Mouse (Mus musculus) hindbrain, embryonic 14.5 days (tissue): ENCODE data around the gene Bloc1s3. TPM values are rescaled to one million over a fixed set of nuclear protein-coding genes. Genes with fewer than 3 reads are reported as not detected.

ENCODE experiments used
- ATAC-seq: fragments of 200-750 bp; cut with Nextera tagmentation; 2 replicates; pipeline ENCODE4 v1.8.0; 2017; ENCODE audit warnings: moderate number of reproducible peaks, mild to moderate bottlenecking, moderate TSS enrichment, moderate library complexity; ENCODE audit not compliant: low FRiP score
- DNase-seq: peaks from one replicate; pipeline ENCODE4 v3.0.0-alpha.2; 2015; ENCODE audit warnings: low spot score
- H3K27ac ChIP-seq: fragments of 300-500 bp; sonication (generic); 2 replicates; pipeline ENCODE4 v1.5.1; 2014; ENCODE audit warnings: mild to moderate bottlenecking, moderate library complexity
- H3K27me3 ChIP-seq: fragments of 300-500 bp; sonication (generic); 2 replicates; pipeline ENCODE4 v1.6.1; 2014; ENCODE audit warnings: mild to moderate bottlenecking, low read length, mixed read lengths; ENCODE audit not compliant: control insufficient read depth, insufficient read depth
- H3K36me3 ChIP-seq: fragments of 300-500 bp; sonication (generic); replicated peaks from 2 replicates; pipeline ENCODE4 v1.6.1; 2014; ENCODE audit not compliant: control insufficient read depth, insufficient read depth
- H3K4me1 ChIP-seq: fragments of 300-500 bp; sonication (generic); replicated peaks from 2 replicates; pipeline ENCODE4 v1.6.1; 2014; ENCODE audit warnings: antibody characterized with exemption, low read length, mixed read lengths; ENCODE audit not compliant: control insufficient read depth, insufficient read depth
- H3K4me2 ChIP-seq: fragments of 300-500 bp; sonication (generic); replicated peaks from 2 replicates; pipeline ENCODE4 v1.6.1; 2014; ENCODE audit warnings: mild to moderate bottlenecking, moderate library complexity
- H3K4me3 ChIP-seq: fragments of 300-500 bp; sonication (generic); replicated peaks from 2 replicates; pipeline ENCODE4 v1.5.1; 2014; ENCODE audit warnings: mild to moderate bottlenecking, low read length
- H3K9ac ChIP-seq: fragments of 300-500 bp; sonication (generic); 2 replicates; pipeline ENCODE4 v1.6.1; 2014
- H3K9me3 ChIP-seq: fragments of 300-500 bp; sonication (generic); 2 replicates; pipeline ENCODE4 v1.6.1; 2016; ENCODE audit warnings: low read length; ENCODE audit not compliant: control insufficient read depth
- WGBS: fragments of 180-500 bp; shearing (Covaris S2); extraction: QIAGEN DNeasy Blood & Tissue Kit; methylation state at CpG from one replicate; pipeline ENCODE4 v1.1.7; 2014; 5-methylcytosine and 5-hydroxymethylcytosine counted together
- polyA plus RNA-seq: library from polyadenylated mRNA; unstranded; fragments of >200 nt; fragmentation: Nextera tagmentation; extraction: Ambion mirVana; gene quantifications from 2 replicates; pipeline ENCODE4 v1.2.1, GENCODE M21; 2014

Gene Bloc1s3
- polyA plus RNA-seq, 1 experiment from 2014 or later, result 3.6 TPM

DNA sequence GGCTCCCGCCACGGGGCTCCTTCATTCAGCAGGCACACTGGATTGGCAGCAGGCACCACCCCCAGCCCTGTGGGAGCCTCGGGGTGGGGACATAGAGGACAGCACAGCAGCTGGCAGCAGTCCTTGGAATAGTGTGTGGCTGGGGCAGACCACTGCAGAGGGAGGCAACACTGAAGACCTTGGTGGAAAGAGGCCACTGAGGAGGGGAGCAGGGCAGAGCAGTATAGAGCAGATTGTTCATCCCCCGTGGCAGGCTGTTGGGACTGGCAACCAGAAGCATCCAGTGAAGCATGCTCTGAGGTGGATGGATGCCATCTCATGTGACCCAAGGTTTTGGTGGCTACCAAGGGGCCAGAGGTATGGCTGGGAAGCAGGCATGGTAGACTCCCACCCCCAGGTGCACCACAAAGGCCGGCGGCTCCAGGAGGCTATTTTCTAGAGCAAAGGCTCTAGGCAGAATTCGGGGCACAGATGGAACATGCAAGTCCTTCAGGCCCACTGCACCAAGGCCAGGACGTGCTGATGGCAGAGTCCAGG is 34.1 kb upstream of the Bloc1s3 start:
- 53% methylated on average over 8 of the region's 8 CpGs for WGBS
- no peaks in the 10 kb centered on the region for H3K27me3 ChIP-seq
- H3K4me2 ChIP-seq, result no peak overlapping the region
- H3K4me3 ChIP-seq, result no peak overlapping the region
- H3K9me3 ChIP-seq, result no peaks in the 10 kb centered on the region
- DNase-seq, result no peak
- peaks cover 21% of the 10 kb centered on the region for H3K4me1 ChIP-seq
- peak; percentile 83 for ATAC-seq
- H3K9ac ChIP-seq, result no peak overlapping the region
- H3K36me3 ChIP-seq, result no peaks in the 10 kb centered on the region
- no peak overlapping the region for H3K27ac ChIP-seq

DNA sequence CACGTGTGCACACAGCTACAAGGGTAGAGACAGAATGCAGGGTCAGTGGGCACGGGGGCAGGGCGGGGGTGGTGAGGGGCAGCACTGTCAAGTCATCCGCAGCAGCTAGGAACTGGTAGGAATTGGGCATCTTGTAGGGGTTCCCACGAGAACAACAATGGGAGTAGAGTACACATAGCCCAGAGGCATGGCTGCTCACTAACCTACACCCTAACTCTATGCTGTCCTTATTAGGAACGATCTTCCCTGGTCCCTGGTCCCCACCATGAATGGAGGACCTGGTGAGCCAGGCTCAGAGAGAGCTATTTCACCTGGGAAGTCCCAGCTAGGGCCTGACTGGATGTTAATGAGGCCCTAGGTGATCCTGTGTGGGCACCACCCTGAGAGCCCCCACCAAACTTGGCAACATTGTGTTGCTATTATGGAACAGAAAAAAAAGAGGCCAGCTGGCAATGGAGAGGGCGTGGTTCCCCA is 33.6 kb upstream of the Bloc1s3 start:
- DNase-seq (no peak), ATAC-seq (peak; percentile 47)
- Histone ChIP-seq H3K4me3 (no peak overlapping the region), H3K9ac (no peak overlapping the region), H3K9me3 (no peaks in the 10 kb centered on the region), H3K36me3 (no peaks in the 10 kb centered on the region), H3K4me2 (no peak overlapping the region), H3K4me1 (peaks cover 22% of the 10 kb centered on the region), H3K27ac (no peak overlapping the region), H3K27me3 (no peaks in the 10 kb centered on the region)
- WGBS, result 59% methylated on average over 7 of the region's 7 CpGs

DNA sequence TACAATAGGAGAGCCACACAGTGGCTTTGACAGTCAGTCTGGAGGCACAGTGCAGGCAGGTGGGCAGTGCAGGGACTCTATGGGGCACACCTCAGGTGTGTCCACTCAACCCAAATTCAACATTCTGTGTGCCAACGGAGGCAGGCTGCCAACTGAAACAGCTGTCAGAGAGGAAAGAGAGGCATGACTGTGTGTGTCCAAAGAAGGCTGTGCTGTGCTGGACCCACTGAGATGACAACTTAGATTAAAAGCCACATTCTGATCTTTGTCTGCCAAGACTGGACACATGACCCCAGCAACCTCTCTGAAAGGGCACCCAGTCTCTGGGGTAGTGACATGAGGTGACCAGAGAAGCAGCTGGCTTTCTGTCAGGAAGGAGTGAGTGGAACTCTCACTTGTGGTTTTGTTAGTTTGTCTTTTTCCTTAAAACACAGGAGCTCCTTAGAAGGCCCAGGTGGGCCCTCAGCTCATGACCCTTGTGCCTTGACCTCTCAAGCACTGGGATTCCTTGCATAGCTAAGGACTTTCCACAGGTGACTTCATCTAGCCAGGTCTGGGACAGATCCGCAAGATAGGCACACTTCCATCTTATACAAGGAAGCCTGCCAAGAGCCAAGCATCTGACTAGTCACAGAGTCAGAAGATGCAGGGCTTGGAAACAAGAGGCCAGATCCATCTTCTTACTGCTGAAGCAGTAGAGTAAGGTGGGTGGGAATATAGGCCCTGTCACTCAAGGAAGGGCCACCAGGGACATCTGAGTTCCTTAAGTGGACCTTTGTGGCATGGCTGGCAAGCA is 32.8 kb upstream of the Bloc1s3 start:
- Histone ChIP-seq H3K9me3 (no peaks in the 10 kb centered on the region), H3K9ac (no peak overlapping the region), H3K27ac (no peak overlapping the region), H3K36me3 (no peaks in the 10 kb centered on the region), H3K4me1 (peaks cover 22% of the 10 kb centered on the region), H3K4me3 (no peak overlapping the region), H3K4me2 (no peak overlapping the region), H3K27me3 (no peaks in the 10 kb centered on the region)
- no peak for DNase-seq
- ATAC-seq, result no peak
- 96% methylated on average over 2 of the region's 2 CpGs for WGBS

DNA sequence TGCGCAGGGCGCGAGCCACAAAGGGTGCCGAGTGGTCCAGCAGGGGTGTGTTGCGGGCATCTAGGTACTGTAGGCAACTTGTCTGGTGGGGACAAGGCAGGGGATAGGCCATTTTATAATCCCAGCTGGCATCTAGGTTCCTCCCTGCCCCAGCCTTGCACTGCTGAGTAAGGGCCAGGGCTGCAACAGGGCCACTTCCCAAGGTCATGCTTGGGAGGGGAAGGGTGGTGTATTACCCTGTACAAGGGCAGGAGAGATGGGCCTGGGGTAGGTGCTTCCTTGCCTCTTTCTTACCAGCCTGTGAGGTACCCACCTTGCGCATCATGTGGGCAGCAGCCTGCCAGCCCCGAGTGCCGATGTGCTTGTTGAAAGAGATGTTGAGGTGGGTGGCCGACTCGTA is 26.5 kb upstream of the Bloc1s3 start:
- ATAC-seq (no peak), DNase-seq (no peak)
- H3K4me1 ChIP-seq, result 0 out of 2 replicates have a peak, but pooled peaks cover 8% of the 10 kb centered on the region
- H3K4me3 ChIP-seq, result no peak overlapping the region
- 91% methylated on average over 10 of the region's 10 CpGs for WGBS
- H3K27ac ChIP-seq, result no peak overlapping the region
- no peaks in the 10 kb centered on the region for H3K9me3 ChIP-seq
- peaks cover 50% of the 10 kb centered on the region for H3K36me3 ChIP-seq
- H3K4me2 ChIP-seq, result no peak overlapping the region
- H3K9ac ChIP-seq, result no peak overlapping the region
- no peaks in the 10 kb centered on the region for H3K27me3 ChIP-seq

DNA sequence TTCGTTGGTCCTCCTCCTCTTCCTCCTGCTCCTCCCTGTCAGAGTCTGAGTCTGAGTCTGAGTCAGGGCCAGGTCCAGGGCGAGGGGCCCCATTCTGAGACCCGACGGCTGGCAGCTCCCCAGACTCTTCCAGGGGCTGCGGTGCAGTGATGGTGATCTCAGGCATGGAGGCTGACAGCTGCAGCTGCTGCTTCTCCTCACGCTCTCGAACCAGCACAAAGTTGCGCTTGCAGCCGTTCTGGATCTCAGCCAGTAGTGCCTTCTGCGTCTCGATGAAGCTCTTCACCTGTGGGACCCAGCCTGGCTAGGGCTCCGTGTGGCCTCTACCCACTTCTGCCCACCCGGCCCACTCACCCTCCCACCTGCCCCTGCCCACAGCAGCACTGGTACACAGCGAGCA is 24.1 kb upstream of the Bloc1s3 start:
- H3K4me2 ChIP-seq, result no peak overlapping the region
- ATAC-seq, result no peak
- H3K27me3 ChIP-seq, result no peaks in the 10 kb centered on the region
- H3K27ac ChIP-seq, result no peak overlapping the region
- H3K9ac ChIP-seq, result no peak overlapping the region
- H3K9me3 ChIP-seq, result no peaks in the 10 kb centered on the region
- no peak for DNase-seq
- no peak overlapping the region for H3K4me3 ChIP-seq
- 88% methylated on average over 13 of the region's 14 CpGs for WGBS
- H3K36me3 ChIP-seq, result peaks cover 54% of the 10 kb centered on the region
- H3K4me1 ChIP-seq, result 0 out of 2 replicates have a peak, but pooled peaks cover 2% of the 10 kb centered on the region

DNA sequence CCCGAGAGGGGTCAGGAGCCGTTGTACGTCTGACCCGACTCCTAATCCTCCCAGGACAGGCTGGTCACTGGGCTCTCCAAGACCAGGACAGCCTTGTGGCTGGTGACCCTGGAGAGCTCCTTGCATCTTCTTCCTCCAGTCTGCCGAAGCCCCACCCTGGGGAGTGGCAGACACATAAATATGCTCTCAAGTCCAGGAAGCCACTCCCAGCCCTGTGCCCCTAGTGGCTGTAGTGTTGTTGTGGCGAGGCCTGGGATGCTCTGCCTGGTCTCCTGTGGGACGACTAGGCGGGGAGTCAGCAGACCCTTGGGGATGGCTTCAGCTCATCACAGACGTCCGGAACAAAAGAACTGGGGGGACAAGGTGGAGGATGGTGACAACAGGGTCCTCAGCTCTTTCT is 22.9 kb upstream of the Bloc1s3 start:
- 79% methylated on average over 10 of the region's 10 CpGs for WGBS
- H3K27ac ChIP-seq, result no peak overlapping the region
- H3K36me3 ChIP-seq, result peaks cover 54% of the 10 kb centered on the region
- ATAC-seq, result no peak
- H3K27me3 ChIP-seq, result no peaks in the 10 kb centered on the region
- no peak overlapping the region for H3K4me2 ChIP-seq
- DNase-seq, result no peak
- no peaks in the 10 kb centered on the region for H3K9me3 ChIP-seq
- H3K4me1 ChIP-seq, result no peaks in the 10 kb centered on the region
- no peak overlapping the region for H3K9ac ChIP-seq
- H3K4me3 ChIP-seq, result no peak overlapping the region

DNA sequence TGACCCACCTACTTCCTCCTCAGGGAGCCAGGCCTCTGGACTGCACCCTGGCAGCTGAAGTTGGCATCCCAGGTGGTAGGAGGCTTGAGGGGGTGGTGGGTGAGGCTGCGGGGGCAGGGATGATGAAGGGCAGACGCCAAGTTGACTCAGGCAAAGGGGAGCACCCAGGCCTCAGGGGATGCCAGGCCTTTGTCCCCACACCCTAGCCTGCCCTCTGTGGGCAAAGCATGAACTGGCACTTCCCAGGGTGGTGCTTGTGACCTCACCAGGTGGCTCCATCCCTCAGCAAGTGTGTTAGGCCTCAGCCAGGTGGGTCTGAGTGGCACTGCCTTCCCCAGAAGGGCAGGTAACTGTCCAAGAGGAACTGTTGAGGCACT is 16.9 kb upstream of the Bloc1s3 start:
- H3K4me1 ChIP-seq, result peaks cover 21% of the 10 kb centered on the region
- H3K9ac ChIP-seq, result no peak overlapping the region
- DNase-seq (no peak), ATAC-seq (no peak)
- WGBS, result 61% methylated on average over 2 of the region's 2 CpGs
- no peak overlapping the region for H3K27ac ChIP-seq
- H3K4me3 ChIP-seq, result no peak overlapping the region
- no peak overlapping the region for H3K4me2 ChIP-seq
- H3K27me3 ChIP-seq, result peaks cover 51% of the 10 kb centered on the region
- peaks cover 9% of the 10 kb centered on the region; the same call in 1 of the 2 replicates for H3K36me3 ChIP-seq
- H3K9me3 ChIP-seq, result no peaks in the 10 kb centered on the region

DNA sequence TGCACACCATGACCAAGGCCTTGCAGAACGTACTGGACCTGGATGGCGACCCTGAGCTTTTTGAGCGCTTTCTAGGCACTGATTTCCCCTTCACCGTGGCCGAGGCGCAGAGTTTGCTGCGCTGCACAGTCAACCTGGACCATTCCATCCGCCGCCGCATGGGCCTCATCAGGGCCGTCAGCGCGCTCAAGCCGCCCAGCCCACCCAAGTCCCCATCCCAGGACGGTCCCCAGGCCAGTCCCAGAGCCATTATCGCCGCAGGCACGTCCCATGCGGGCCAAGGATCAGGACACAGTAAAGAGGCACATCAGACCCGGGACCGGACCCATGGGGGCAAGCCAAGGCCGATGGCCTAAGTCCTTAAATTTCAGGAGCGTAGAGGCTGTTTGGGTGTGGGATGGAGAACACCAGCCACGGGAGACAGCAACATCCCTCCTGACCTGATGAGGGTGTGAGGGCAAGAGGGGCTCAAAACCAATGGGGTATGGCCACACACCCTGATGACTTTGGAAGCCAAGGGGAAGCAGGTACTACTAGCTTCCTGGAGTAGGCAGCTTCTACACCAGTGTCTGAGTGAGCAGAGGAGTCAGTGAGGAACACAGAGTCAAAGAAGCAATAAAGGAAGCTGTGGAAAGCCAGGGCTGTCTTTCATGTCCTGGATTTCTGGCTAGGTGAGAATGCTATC is 16.4 kb upstream of the Bloc1s3 start:
- 14% methylated on average over 24 of the region's 24 CpGs for WGBS
- H3K4me2 ChIP-seq, result peak overlapping the region; percentile 80
- peaks cover 56% of the 10 kb centered on the region for H3K27me3 ChIP-seq
- peak; percentile 39 for ATAC-seq
- no peak overlapping the region for H3K27ac ChIP-seq
- H3K4me3 ChIP-seq, result peak overlapping the region; percentile 39
- peaks cover 24% of the 10 kb centered on the region for H3K4me1 ChIP-seq
- H3K9me3 ChIP-seq, result no peaks in the 10 kb centered on the region
- no peak for DNase-seq
- peak overlapping the region; percentile 50 for H3K9ac ChIP-seq
- 0 out of 2 replicates have a peak, but pooled peaks cover 3% of the 10 kb centered on the region for H3K36me3 ChIP-seq

DNA sequence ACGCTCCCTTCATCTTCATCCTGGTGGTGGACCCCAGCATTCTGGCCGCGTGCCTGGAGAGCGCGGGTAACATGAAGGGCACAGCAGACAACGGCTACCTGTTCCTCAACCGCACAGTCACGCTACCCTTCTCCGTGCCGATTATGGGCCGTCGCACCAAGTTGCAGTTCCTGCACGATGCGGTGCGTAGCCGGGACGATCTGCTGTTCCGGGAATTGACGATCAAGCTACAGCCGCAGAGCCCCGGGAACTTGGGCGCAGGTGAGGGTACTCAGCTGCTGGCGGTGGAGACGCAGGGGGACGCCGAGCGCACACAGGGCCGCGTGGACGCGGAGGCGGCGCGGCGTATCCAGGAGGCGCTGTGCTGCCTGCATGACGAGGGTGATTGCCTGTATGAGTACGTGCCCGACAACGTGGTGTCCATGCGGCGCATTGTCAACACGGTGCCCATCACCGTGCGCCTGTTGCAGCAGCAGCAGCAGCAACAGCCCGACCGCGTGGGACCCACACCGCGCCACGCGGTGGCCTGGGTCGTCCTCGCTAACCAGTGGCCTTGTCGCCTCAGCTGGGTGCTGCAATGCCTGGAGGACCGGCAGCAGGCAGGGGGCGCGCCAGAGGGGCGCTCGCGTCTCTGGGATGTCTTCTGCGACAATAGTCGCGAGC is 15.7 kb upstream of the Bloc1s3 start:
- Histone ChIP-seq H3K36me3 (no peaks in the 10 kb centered on the region), H3K9ac (peak overlapping the region; percentile 50), H3K4me2 (peak overlapping the region; percentile 80), H3K4me1 (peaks cover 25% of the 10 kb centered on the region), H3K9me3 (no peaks in the 10 kb centered on the region), H3K4me3 (peak overlapping the region; percentile 39), H3K27ac (no peak overlapping the region), H3K27me3 (peaks cover 63% of the 10 kb centered on the region)
- 1% methylated on average over 64 of the region's 64 CpGs for WGBS
- ATAC-seq (peak; percentile 75), DNase-seq (peak; percentile 60)
